Mouse (Mus musculus): ENCODE measurements at regions not wholly inside any gene's neighbourhood (a gene's known extent, or its start where the extent isn't known, plus 50 kb on each side); places are given as distances from the start of the nearest gene placed in this dataset.

DNA sequence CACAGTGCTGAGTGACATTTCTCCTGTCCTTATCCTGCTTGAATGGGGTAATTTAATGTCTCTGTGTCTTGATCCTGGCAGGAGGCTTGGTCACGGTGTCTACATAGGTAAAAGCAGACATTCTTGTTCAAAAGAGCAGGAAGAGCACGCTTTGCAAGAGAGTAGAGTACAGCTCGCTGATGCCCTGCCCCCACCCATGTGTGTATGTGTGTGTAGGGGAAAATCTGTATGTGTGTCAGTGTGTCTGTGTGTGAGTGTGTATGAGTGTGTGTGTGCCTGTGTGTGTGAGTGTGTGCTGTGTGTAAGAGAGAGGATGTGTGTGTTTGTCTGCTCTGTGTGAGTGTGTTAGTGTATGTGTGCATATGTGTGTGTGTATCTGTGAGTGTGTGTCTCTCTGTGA lies 221.3 kb downstream of the Bcl11b start:
- no peak for ATAC-seq (ENCODE audit: low FRiP score, low read depth)
- no peaks in the 10 kb centered on the region for H3K27me3 ChIP-seq (ENCODE audit: control insufficient read depth, insufficient read depth, low read length)
- DNase-seq (ENCODE audit: low spot score), result no peak

DNA sequence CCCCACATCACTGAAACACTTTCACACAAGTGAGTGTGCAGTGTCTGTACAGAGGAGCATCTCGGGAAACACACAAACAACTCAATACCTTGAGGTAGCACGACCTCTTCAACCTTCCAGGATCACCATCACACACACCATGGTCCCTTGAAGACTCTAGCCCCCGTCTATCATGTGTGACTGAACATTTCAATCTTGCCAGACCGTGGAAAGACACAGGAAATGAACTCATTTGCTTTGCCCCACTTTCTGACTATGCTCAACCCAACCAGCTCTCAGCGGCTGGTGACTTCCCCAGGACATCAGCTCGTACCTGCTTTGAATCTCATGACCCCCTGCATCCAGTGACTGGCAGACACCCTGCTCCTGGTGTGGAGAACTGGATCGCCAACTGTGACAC lies 219.6 kb downstream of the Bcl11b start:
- ATAC-seq (ENCODE audit: low FRiP score, low read depth) (no peak), DNase-seq (ENCODE audit: low spot score) (no peak)
- no peaks in the 10 kb centered on the region for H3K36me3 ChIP-seq (ENCODE audit: control insufficient read depth, insufficient read depth, low read length)
- 74% methylated on average over 7 of the region's 7 CpGs for WGBS
- no peak overlapping the region for H3K9ac ChIP-seq (ENCODE audit: low read depth, low read length, severe bottlenecking)
- TF ChIP-seq POLR2A (IDR thresholded peaks at IDR 0.05; ENCODE audit: borderline replicate concordance, extremely low read depth, insufficient read depth, insufficient read length), result no peak
- no peaks in the 10 kb centered on the region for H3K4me1 ChIP-seq (ENCODE audit: control insufficient read depth, insufficient read depth, low read length)
- H3K4me2 ChIP-seq (replicated peaks; ENCODE audit: low read depth, low read length, severe bottlenecking), result no peak overlapping the region
- no peak overlapping the region for H3K4me3 ChIP-seq (replicated peaks; ENCODE audit: low read length)
- no peaks in the 10 kb centered on the region for H3K9me3 ChIP-seq (ENCODE audit: control insufficient read depth, low read length)
- H3K27ac ChIP-seq (replicated peaks; ENCODE audit: low read depth, low read length), result no peak overlapping the region
- H3K27me3 ChIP-seq (ENCODE audit: control insufficient read depth, insufficient read depth, low read length), result no peaks in the 10 kb centered on the region

More for the DNA sequence above, 221.3 kb downstream of the Bcl11b start:
- no peak overlapping the region for H3K9ac ChIP-seq (ENCODE audit: low read depth, low read length, severe bottlenecking)
- 67% methylated on average over 3 of the region's 3 CpGs for WGBS
- no peak overlapping the region for H3K4me3 ChIP-seq (replicated peaks; ENCODE audit: low read length)
- H3K36me3 ChIP-seq (ENCODE audit: control insufficient read depth, insufficient read depth, low read length), result no peaks in the 10 kb centered on the region
- no peak overlapping the region for H3K27ac ChIP-seq (replicated peaks; ENCODE audit: low read depth, low read length)
- no peaks in the 10 kb centered on the region for H3K9me3 ChIP-seq (ENCODE audit: control insufficient read depth, low read length)
- 0 out of 2 replicates have a peak, but pooled peaks cover 2% of the 10 kb centered on the region for H3K4me1 ChIP-seq (ENCODE audit: control insufficient read depth, insufficient read depth, low read length)
- no peak for TF ChIP-seq POLR2A (IDR thresholded peaks at IDR 0.05; ENCODE audit: borderline replicate concordance, extremely low read depth, insufficient read depth, insufficient read length)
- H3K4me2 ChIP-seq (replicated peaks; ENCODE audit: low read depth, low read length, severe bottlenecking), result no peak overlapping the region

DNA sequence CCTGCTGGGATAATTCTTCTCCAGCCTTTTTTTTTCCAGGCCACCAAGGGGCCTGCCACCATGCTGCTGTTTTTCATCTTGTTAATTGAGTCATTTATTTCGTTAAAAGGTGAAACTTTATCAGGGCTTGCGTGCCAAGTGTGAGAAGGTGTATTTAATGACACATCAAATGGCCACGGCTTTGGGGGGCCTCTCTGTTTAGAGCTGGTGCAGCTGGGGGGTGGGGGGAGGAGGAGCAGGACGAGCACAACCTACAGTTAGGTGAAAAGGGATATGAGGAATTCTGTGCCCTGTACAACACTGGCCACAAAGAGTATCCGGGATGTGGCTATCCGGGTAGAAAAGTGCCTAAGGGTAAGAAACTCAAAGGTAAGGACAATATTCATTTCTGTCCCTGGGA lies 213.6 kb downstream of the Bcl11b start:
- ATAC-seq (ENCODE audit: low FRiP score, low read depth) (no peak), DNase-seq (ENCODE audit: low spot score) (no peak)
- Histone ChIP-seq H3K9me3 (ENCODE audit: control insufficient read depth, low read length) (no peaks in the 10 kb centered on the region), H3K9ac (ENCODE audit: low read depth, low read length, severe bottlenecking) (no peak overlapping the region), H3K36me3 (ENCODE audit: control insufficient read depth, insufficient read depth, low read length) (no peaks in the 10 kb centered on the region), H3K4me1 (ENCODE audit: control insufficient read depth, insufficient read depth, low read length) (no peaks in the 10 kb centered on the region; the same call in 1 of the 2 replicates), H3K4me2 (replicated peaks; ENCODE audit: low read depth, low read length, severe bottlenecking) (no peak overlapping the region), H3K27me3 (ENCODE audit: control insufficient read depth, insufficient read depth, low read length) (no peaks in the 10 kb centered on the region), H3K4me3 (replicated peaks; ENCODE audit: low read length) (no peak overlapping the region), H3K27ac (replicated peaks; ENCODE audit: low read depth, low read length) (no peak overlapping the region)
- no peak for TF ChIP-seq POLR2A (IDR thresholded peaks at IDR 0.05; ENCODE audit: borderline replicate concordance, extremely low read depth, insufficient read depth, insufficient read length)
- WGBS, result 36% methylated on average over 6 of the region's 6 CpGs

DNA sequence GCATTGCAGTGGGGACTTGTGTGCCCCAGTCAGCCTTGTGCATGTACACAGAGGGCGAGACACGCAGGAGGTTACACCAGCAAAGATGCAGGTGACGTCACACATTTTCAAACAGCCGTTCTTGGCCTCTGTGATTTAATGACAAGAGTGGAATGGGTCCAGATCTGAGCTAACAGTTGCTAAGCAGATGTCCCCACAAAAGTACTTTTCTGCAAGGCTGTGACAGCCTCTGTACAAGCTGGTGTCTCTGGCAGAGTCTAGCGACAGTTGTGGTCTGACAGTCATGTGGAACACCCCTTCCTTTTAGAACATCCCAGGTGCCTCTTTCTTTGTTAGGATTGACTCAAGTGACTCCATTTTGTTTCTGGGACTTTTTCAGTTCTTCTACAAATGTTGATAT lies 203.1 kb downstream of the Bcl11b start:
- Histone ChIP-seq H3K27ac (replicated peaks; ENCODE audit: low read depth, low read length) (no peak overlapping the region), H3K9me3 (ENCODE audit: control insufficient read depth, low read length) (no peaks in the 10 kb centered on the region), H3K36me3 (ENCODE audit: control insufficient read depth, insufficient read depth, low read length) (no peaks in the 10 kb centered on the region), H3K9ac (ENCODE audit: low read depth, low read length, severe bottlenecking) (no peak overlapping the region), H3K4me2 (replicated peaks; ENCODE audit: low read depth, low read length, severe bottlenecking) (no peak overlapping the region), H3K4me1 (ENCODE audit: control insufficient read depth, insufficient read depth, low read length) (no peaks in the 10 kb centered on the region), H3K27me3 (ENCODE audit: control insufficient read depth, insufficient read depth, low read length) (no peaks in the 10 kb centered on the region), H3K4me3 (replicated peaks; ENCODE audit: low read length) (no peak overlapping the region)
- 66% methylated on average over 5 of the region's 5 CpGs for WGBS
- no peak for TF ChIP-seq POLR2A (IDR thresholded peaks at IDR 0.05; ENCODE audit: borderline replicate concordance, extremely low read depth, insufficient read depth, insufficient read length)
- DNase-seq (ENCODE audit: low spot score), result peak; percentile 8
- no peak for ATAC-seq (ENCODE audit: low FRiP score, low read depth)

DNA sequence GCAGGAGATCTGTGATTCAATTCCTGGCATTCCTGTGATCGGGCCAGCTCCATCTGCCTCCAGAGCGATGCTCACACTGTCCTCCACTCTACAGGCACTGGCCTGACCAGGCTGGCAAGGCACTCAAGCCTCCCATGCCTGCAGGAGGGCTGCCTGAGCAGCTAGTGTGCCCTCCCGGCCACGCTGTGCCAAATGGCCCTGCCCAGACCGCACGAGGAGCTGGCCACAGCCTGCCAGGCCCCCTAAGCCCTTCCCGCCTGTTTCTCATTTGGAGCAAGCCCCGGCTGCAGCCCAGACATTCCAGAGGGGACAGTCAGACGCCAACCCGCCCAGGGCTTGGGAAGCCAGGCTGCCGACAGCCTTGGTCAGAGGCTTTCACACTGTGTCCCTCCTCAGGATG lies 195.8 kb downstream of the Bcl11b start:
- Histone ChIP-seq H3K4me3 (replicated peaks; ENCODE audit: low read length) (no peak overlapping the region), H3K36me3 (ENCODE audit: control insufficient read depth, insufficient read depth, low read length) (no peaks in the 10 kb centered on the region), H3K27ac (replicated peaks; ENCODE audit: low read depth, low read length) (no peak overlapping the region), H3K9me3 (ENCODE audit: control insufficient read depth, low read length) (no peaks in the 10 kb centered on the region), H3K9ac (ENCODE audit: low read depth, low read length, severe bottlenecking) (0 out of 2 replicates have a peak overlapping the region, but pooled peaks have one; percentile 34), H3K4me1 (ENCODE audit: control insufficient read depth, insufficient read depth, low read length) (peaks cover 19% of the 10 kb centered on the region), H3K27me3 (ENCODE audit: control insufficient read depth, insufficient read depth, low read length) (no peaks in the 10 kb centered on the region; the same call in 1 of the 2 replicates), H3K4me2 (replicated peaks; ENCODE audit: low read depth, low read length, severe bottlenecking) (peak overlapping the region; percentile 23; the same call in 1 of the 2 replicates)
- no peak for TF ChIP-seq POLR2A (IDR thresholded peaks at IDR 0.05; ENCODE audit: borderline replicate concordance, extremely low read depth, insufficient read depth, insufficient read length)
- DNase-seq (ENCODE audit: low spot score), result peak; percentile 16
- peak; percentile 44; the same call in 1 of the 2 replicates for ATAC-seq (ENCODE audit: low FRiP score, low read depth)
- 4% methylated on average over 10 of the region's 11 CpGs for WGBS

All from limb, embryonic 14.5 days (tissue).